Mouse (Mus musculus) MEL (cell line): Measurements from ENCODE around the gene Blzf1. TPM values are rescaled to one million over a fixed set of nuclear protein-coding genes. Genes with fewer than 3 reads are reported as not detected.

Experiments used
- DNase-seq: peaks from one replicate; pipeline ENCODE4 v3.0.0; 2011; ENCODE audit warnings: low read depth, low spot score
- H3K27ac ChIP-seq: 2 replicates; pipeline ENCODE4 v1.5.1; 2012; ENCODE audit warnings: low read depth, mild to moderate bottlenecking, control low read depth, low read length, moderate library complexity; ENCODE audit not compliant: control insufficient read depth
- H3K27me3 ChIP-seq, 2 experiments: fragments of 150-350 bp in 1 of 2; sonication (generic) in 1 of 2; 2 replicates each; pipeline ENCODE4 v1.6.1; 2012; ENCODE audit warnings: low read length in 2 of 2, mild to moderate bottlenecking in 2 of 2, improper control_type of control experiment in 1 of 2, moderate library complexity in 1 of 2; ENCODE audit not compliant: insufficient read depth in 2 of 2, control insufficient read depth in 1 of 2
- H3K36me3 ChIP-seq, 2 experiments: 2 replicates each; pipeline ENCODE4 v1.6.1; 2012 to 2014; ENCODE audit warnings: low read length in 2 of 2, improper control_type of control experiment in 1 of 2, inconsistent platforms in 1 of 2, mild to moderate bottlenecking in 1 of 2; ENCODE audit not compliant: insufficient read depth in 2 of 2, control insufficient read depth in 1 of 2
- H3K4me1 ChIP-seq, 2 experiments: fragments of 150-350 bp in 1 of 2; sonication (generic) in 1 of 2; 2 replicates each; pipeline ENCODE4 v1.6.1; 2012; ENCODE audit warnings: low read length in 2 of 2, improper control_type of control experiment in 1 of 2, mild to moderate bottlenecking in 1 of 2; ENCODE audit not compliant: insufficient read depth in 2 of 2, control insufficient read depth in 1 of 2
- H3K4me3 ChIP-seq, 2 experiments: fragments of 150-350 bp in 1 of 2; sonication (generic) in 1 of 2; 2 replicates each; pipeline ENCODE4 v1.5.1; 2012; ENCODE audit warnings: low read depth in 2 of 2, low read length in 2 of 2, mild to moderate bottlenecking in 2 of 2, moderate library complexity in 2 of 2, control low read depth in 1 of 2, improper control_type of control experiment in 1 of 2; ENCODE audit not compliant: control insufficient read depth in 1 of 2, insufficient read depth in 1 of 2
- H3K79me2 ChIP-seq: 2 replicates; pipeline ENCODE4 v1.6.1; 2012; ENCODE audit warnings: mild to moderate bottlenecking, low read length, moderate library complexity; ENCODE audit not compliant: control insufficient read depth, poor library complexity, insufficient read depth
- H3K9ac ChIP-seq: 2 replicates; pipeline ENCODE4 v1.6.1; 2012; ENCODE audit warnings: low read depth, mild to moderate bottlenecking, control low read depth, low read length, moderate library complexity; ENCODE audit not compliant: control insufficient read depth, poor library complexity, severe bottlenecking
- H3K9me3 ChIP-seq: fragments of 150-350 bp; sonication (generic); replicated peaks from 2 replicates; pipeline ENCODE4 v1.6.1; 2012; ENCODE audit warnings: mild to moderate bottlenecking, low read length, improper control_type of control experiment, moderate library complexity; ENCODE audit not compliant: insufficient read depth
- CHD1 ChIP-seq: IDR thresholded peaks from 2 replicates; pipeline ENCODE4 v1.6.1; 2012; ENCODE audit warnings: low read depth, mild to moderate bottlenecking, inconsistent platforms, low read length, improper control_type of control experiment
- CHD2 ChIP-seq: IDR thresholded peaks from 2 replicates; pipeline ENCODE4 v1.6.1; 2011; ENCODE audit warnings: low read length, improper control_type of control experiment
- CTCF ChIP-seq, 3 experiments: IDR thresholded peaks in 2 of 3; conservative IDR thresholded peaks in 1 of 3; 2 replicates each; pipeline ENCODE4 v1.5.1; 2011 to 2012; ENCODE audit warnings: low read length in 3 of 3, low read depth in 2 of 3, mild to moderate bottlenecking in 2 of 3, improper control_type of control experiment in 1 of 3, inconsistent platforms in 1 of 3, mixed read lengths in 1 of 3, moderate library complexity in 1 of 3; ENCODE audit not compliant: control insufficient read depth in 1 of 3, insufficient read depth in 1 of 3, poor library complexity in 1 of 3, severe bottlenecking in 1 of 3
- ELF1 ChIP-seq: IDR thresholded peaks from 2 replicates; pipeline ENCODE4 v1.6.1; 2014; ENCODE audit warnings: low read depth, mild to moderate bottlenecking, inconsistent platforms, low read length, improper control_type of control experiment, moderate library complexity
- GATA1 ChIP-seq: IDR thresholded peaks from 2 replicates; pipeline ENCODE4 v1.6.1; 2011; ENCODE audit warnings: low read depth, low read length, improper control_type of control experiment
- MAX ChIP-seq: IDR thresholded peaks from 2 replicates; pipeline ENCODE4 v1.6.1; 2011; ENCODE audit warnings: low read length, improper control_type of control experiment
- MAZ ChIP-seq: IDR thresholded peaks from 2 replicates; pipeline ENCODE4 v1.6.1; 2012; ENCODE audit warnings: low read depth, mild to moderate bottlenecking, inconsistent platforms, low read length, improper control_type of control experiment
- MEF2A ChIP-seq: IDR thresholded peaks from 2 replicates; pipeline ENCODE4 v1.6.1; 2014; ENCODE audit warnings: low read depth, mild to moderate bottlenecking, inconsistent platforms, low read length, improper control_type of control experiment; ENCODE audit not compliant: poor library complexity, insufficient replicate concordance, severe bottlenecking; ENCODE audit errors: extremely low read depth
- MYB ChIP-seq: IDR thresholded peaks from 2 replicates; pipeline ENCODE4 v1.6.1; 2011; ENCODE audit warnings: mild to moderate bottlenecking, low read depth, low read length, improper control_type of control experiment
- NELFE ChIP-seq: IDR thresholded peaks from 2 replicates; pipeline ENCODE4 v1.6.1; 2011; ENCODE audit warnings: low read depth, low read length, improper control_type of control experiment
- RAD21 ChIP-seq: IDR thresholded peaks from 2 replicates; pipeline ENCODE4 v1.6.1; 2011; ENCODE audit warnings: mild to moderate bottlenecking, low read depth, low read length, improper control_type of control experiment
- SMC3 ChIP-seq: IDR thresholded peaks from 2 replicates; pipeline ENCODE4 v1.6.1; 2011; ENCODE audit warnings: low read depth, low read length, improper control_type of control experiment
- TAL1 ChIP-seq: IDR thresholded peaks from 2 replicates; pipeline ENCODE4 v1.6.1; 2012; ENCODE audit warnings: mild to moderate bottlenecking, inconsistent platforms, low read length, moderate library complexity, mixed read lengths
- TBP ChIP-seq: IDR thresholded peaks from 2 replicates; pipeline ENCODE4 v1.8.0; 2011; ENCODE audit warnings: low read depth, low read length, improper control_type of control experiment
- USF1 ChIP-seq: IDR thresholded peaks from 2 replicates; pipeline ENCODE4 v1.6.1; 2014; ENCODE audit warnings: low read depth, mild to moderate bottlenecking, inconsistent platforms, low read length, improper control_type of control experiment, moderate library complexity
- USF2 ChIP-seq, 2 experiments: IDR thresholded peaks; 2 replicates each; pipeline ENCODE4 v1.6.1; 2011 to 2012; ENCODE audit warnings: improper control_type of control experiment in 2 of 2, low read length in 2 of 2, borderline replicate concordance in 1 of 2, inconsistent platforms in 1 of 2, low read depth in 1 of 2, mild to moderate bottlenecking in 1 of 2; ENCODE audit not compliant: insufficient read depth in 1 of 2
- ZC3H11A ChIP-seq: IDR thresholded peaks from 2 replicates; pipeline ENCODE4 v1.6.1; 2012; ENCODE audit warnings: low read depth, mild to moderate bottlenecking, inconsistent platforms, low read length, improper control_type of control experiment
- ZNF384 ChIP-seq: IDR thresholded peaks from 2 replicates; pipeline ENCODE4 v1.6.1; 2012; ENCODE audit warnings: low read depth, mild to moderate bottlenecking, inconsistent platforms, low read length, improper control_type of control experiment
- polyA plus RNA-seq, 2 experiments: library from polyadenylated mRNA; stranded (reverse) in 1 of 2; unstranded in 1 of 2; fragments of >175 nt in 1 of 2; fragments of >200 nt in 1 of 2; gene quantifications; 2 replicates each; pipeline versions ENCODE4 v1.2.1 to v1.2.4; 2012; ENCODE audit warnings: low replicate concordance in 2 of 2, low read depth in 1 of 2; ENCODE audit not compliant: insufficient read length in 2 of 2, insufficient read depth in 1 of 2, missing spikeins in 1 of 2
- total RNA-seq: library from RNA; depleted of rRNA; stranded (reverse); fragments of 300-350 nt; gene quantifications from 2 replicates; pipeline ENCODE4 v1.2.3, GENCODE M21; 2012

Blzf1 gene
- total and polyA plus RNA-seq, 3 experiments = 17.1 to 18.2 TPM; not detected in 1

GRCm38 (mm10) chr1:164307124-164307751 lies at the start of gene Blzf1 (continued):
- peak; percentile 85 for TF ChIP-seq ZNF384
- peak; percentile 76 for TF ChIP-seq CHD2
- no peak for TF ChIP-seq USF2 (IDR thresholded peaks at IDR 0.05; ENCODE audit: borderline replicate concordance in 1 of 2, insufficient read depth in 1 of 2, low read depth in 1 of 2, low read length in 2 of 2)

- no peak overlapping the region for H3K9ac ChIP-seq
- no peak for DNase-seq
- no peak for TF ChIP-seq USF2 (IDR thresholded peaks at IDR 0.05; ENCODE audit: borderline replicate concordance in 1 of 2, insufficient read depth in 1 of 2, low read depth in 1 of 2, low read length in 2 of 2)
- no peak for TF ChIP-seq MAX
- TF ChIP-seq MAZ = no peak
- no peak for TF ChIP-seq TAL1
- no peak for TF ChIP-seq ELF1
- TF ChIP-seq ZC3H11A = no peak
- no peak for TF ChIP-seq TBP
- no peaks in the 10 kb centered on the region for H3K9me3 ChIP-seq
- no peaks in the 10 kb centered on the region for H3K27me3 ChIP-seq
- no peaks in the 10 kb centered on the region for H3K36me3 ChIP-seq
- no peak overlapping the region for H3K27ac ChIP-seq
- no peaks in the 10 kb centered on the region for H3K4me1 ChIP-seq
- no peaks in the 10 kb centered on the region for H3K79me2 ChIP-seq
- H3K4me3 ChIP-seq = no peak overlapping the region
Observed at GRCm38 (mm10) chr1:164353443-164353842, 46.2 kb upstream of the Blzf1 start.

- no peaks in the 10 kb centered on the region; a peak in 1 of 4 replicates for H3K36me3 ChIP-seq
- H3K9me3 ChIP-seq = no peaks in the 10 kb centered on the region
- no peak overlapping the region for H3K27ac ChIP-seq
- DNase-seq = peak; percentile 56
- no peaks in the 10 kb centered on the region for H3K79me2 ChIP-seq
- H3K4me1 ChIP-seq = no peaks in the 10 kb centered on the region
- H3K27me3 ChIP-seq = no peaks in the 10 kb centered on the region
- no peak overlapping the region for H3K4me3 ChIP-seq
- H3K9ac ChIP-seq = no peak overlapping the region
- no peak for TF ChIP-seq MYB
- TF ChIP-seq CTCF (IDR thresholded peaks at IDR 0.05 in 2 of 3, conservative IDR thresholded peaks at IDR 0.05 in 1 of 3; ENCODE audit: control insufficient read depth in 1 of 3, insufficient read depth in 1 of 3, low read depth in 2 of 3, low read length in 3 of 3, poor library complexity in 1 of 3, severe bottlenecking in 1 of 3) = peak; percentile 32 to 78 (median 55)
- no peak for TF ChIP-seq CHD2
- TF ChIP-seq NELFE = no peak
- TF ChIP-seq GATA1 = peak; percentile 75
- no peak for TF ChIP-seq CHD1
- no peak for TF ChIP-seq USF2 (IDR thresholded peaks at IDR 0.05; ENCODE audit: borderline replicate concordance in 1 of 2, insufficient read depth in 1 of 2, low read depth in 1 of 2, low read length in 2 of 2)
- TF ChIP-seq USF1 = no peak
- no peak for TF ChIP-seq TAL1
- TF ChIP-seq RAD21 = peak; percentile 4
- no peak for TF ChIP-seq MEF2A
- no peak for TF ChIP-seq ZC3H11A
- TF ChIP-seq SMC3 = peak; percentile 28
- TF ChIP-seq, all 39 proteins: peak for 4
Observed at GRCm38 (mm10) chr1:164342161-164342560, 34.9 kb upstream of the Blzf1 start.
